Mouse (Mus musculus) bone marrow macrophage, adult 2 months (primary cell): Measurements from ENCODE around the gene Borcs6. TPM values are rescaled to one million over a fixed set of nuclear protein-coding genes. Genes with fewer than 3 reads are reported as not detected.

Experiments used
- H3K27ac ChIP-seq: 2 replicates; pipeline ENCODE4 v1.5.1; 2012; ENCODE audit warnings: low read depth, low read length; ENCODE audit not compliant: insufficient read depth
- H3K4me1 ChIP-seq: 2 replicates; pipeline ENCODE4 v1.6.1; 2012; ENCODE audit warnings: low read length; ENCODE audit not compliant: control insufficient read depth, insufficient read depth
- H3K4me3 ChIP-seq: 2 replicates; pipeline ENCODE4 v1.5.1; 2012; ENCODE audit warnings: mild to moderate bottlenecking, low read length, moderate library complexity; ENCODE audit not compliant: insufficient read depth
- CTCF ChIP-seq: IDR thresholded peaks from 2 replicates; pipeline ENCODE4 v1.5.1; 2012; ENCODE audit warnings: low read depth, mild to moderate bottlenecking, low read length, moderate library complexity
- POLR2A ChIP-seq: IDR thresholded peaks from 2 replicates; pipeline ENCODE4 v1.6.1; 2012; ENCODE audit warnings: mild to moderate bottlenecking, low read depth, low read length, borderline replicate concordance
- polyA plus RNA-seq: library from polyadenylated mRNA; stranded (reverse); fragments of >200 nt; gene quantifications from 2 replicates; pipeline ENCODE4 v1.2.4, GENCODE M21; 2012; ENCODE audit not compliant: missing spikeins, insufficient read depth, insufficient read length

The Borcs6 gene
- polyA plus RNA-seq, 1 experiment: 36.9 TPM

GRCm38 (mm10) chr11:69067601-69068000, 8.1 kb downstream of the Borcs6 start:
- TF ChIP-seq POLR2A: no peak
- no peak for TF ChIP-seq CTCF
- Histone ChIP-seq H3K4me3 (no peak overlapping the region), H3K27ac (no peak overlapping the region), H3K4me1 (peaks cover 24% of the 10 kb centered on the region)

GRCm38 (mm10) chr11:69070093-69070492, 10.6 kb downstream of the Borcs6 start:
- peak overlapping the region; percentile 55 for H3K27ac ChIP-seq
- H3K4me3 ChIP-seq: peak overlapping the region; percentile 69
- H3K4me1 ChIP-seq: peaks cover 23% of the 10 kb centered on the region
- TF ChIP-seq POLR2A (no peak), CTCF (no peak)

DNA sequence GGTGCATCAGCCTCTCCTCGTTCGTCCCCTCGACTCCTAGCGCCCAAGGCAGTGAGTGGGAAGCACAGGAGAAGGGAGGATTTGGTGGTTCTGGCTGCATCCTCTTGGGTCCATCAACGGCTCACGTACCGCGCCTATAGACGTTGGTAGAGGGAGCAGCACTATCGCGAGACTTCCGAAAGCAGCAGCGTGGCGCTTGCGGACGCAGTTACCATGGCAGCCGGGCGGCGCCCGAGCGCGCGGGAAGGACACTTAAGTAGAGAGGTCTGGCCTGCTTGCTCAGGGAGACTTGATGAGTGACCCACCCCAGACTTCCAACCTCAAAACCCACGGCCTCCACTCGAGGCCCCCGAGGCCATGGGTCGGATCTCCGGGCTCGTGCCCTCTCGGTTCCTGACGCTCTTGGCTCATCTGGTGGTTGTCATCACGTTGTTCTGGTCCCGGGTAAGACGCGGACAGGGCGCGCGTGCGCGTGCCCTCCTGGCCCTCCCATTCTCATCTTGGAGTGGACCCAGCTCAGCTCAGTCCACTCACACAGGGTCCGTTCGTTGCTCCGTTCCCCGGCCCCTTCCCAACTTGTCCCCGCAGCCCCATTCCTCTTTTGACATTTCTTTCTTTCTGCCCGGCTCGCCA, 11.2 kb downstream of the Borcs6 start, which contains the start of gene Tmem107:
Gene Tmem107 (plus strand): TSS at position 217 of the 633 bp plus-strand sequence.
- TF ChIP-seq POLR2A (no peak), CTCF (no peak)
- Histone ChIP-seq H3K4me1 (peaks cover 23% of the 10 kb centered on the region), H3K27ac (peak within 1 kb of the TSS; percentile 55), H3K4me3 (peak within 1 kb of the TSS; percentile 69)

DNA sequence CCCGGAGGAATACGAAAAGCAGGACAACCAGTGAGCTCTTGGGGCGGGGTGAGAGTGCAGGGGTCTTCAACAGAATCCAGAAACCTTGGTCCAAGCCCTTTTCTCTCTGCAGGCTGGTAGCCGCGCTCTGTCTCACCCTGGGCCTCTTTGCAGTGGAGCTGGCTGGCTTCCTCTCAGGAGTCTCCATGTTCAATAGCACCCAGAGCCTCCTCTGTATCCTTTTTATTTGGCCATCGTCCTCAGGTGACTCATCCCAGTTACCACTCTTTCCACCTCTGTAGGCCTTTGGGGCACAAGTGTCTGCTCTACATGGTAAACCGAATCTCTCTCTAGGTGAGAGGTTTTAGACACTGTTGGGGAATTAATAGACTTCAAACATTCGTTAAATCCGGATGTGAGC, 11.7 kb downstream of the Borcs6 start:
- H3K27ac ChIP-seq: 0 out of 2 replicates have a peak overlapping the region, but pooled peaks have one; percentile 3
- no peak for TF ChIP-seq POLR2A
- H3K4me1 ChIP-seq: peaks cover 23% of the 10 kb centered on the region
- H3K4me3 ChIP-seq: peak overlapping the region; percentile 69

DNA sequence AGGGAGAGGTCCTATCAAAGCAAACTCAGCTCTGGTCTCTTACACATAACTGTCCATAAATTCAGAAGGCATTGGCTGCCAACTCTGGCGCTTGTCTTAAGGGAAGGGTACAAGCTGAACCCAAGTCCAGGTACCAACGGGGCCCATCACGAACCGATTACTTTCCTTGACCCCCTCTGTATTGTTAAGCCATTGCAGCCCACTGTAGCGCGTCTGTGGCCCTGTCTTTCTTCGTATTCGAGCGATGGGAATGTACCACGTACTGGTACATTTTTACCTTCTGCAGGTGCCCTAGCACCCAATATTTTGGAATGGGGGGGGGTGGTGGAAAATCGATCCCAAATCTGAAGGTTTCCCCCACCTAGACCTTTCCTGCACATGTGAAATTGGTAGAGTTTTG, 12.7 kb downstream of the Borcs6 start:
- Histone ChIP-seq H3K4me1 (peaks cover 19% of the 10 kb centered on the region), H3K27ac (no peak overlapping the region)
- TF ChIP-seq POLR2A (no peak), CTCF (no peak)

DNA sequence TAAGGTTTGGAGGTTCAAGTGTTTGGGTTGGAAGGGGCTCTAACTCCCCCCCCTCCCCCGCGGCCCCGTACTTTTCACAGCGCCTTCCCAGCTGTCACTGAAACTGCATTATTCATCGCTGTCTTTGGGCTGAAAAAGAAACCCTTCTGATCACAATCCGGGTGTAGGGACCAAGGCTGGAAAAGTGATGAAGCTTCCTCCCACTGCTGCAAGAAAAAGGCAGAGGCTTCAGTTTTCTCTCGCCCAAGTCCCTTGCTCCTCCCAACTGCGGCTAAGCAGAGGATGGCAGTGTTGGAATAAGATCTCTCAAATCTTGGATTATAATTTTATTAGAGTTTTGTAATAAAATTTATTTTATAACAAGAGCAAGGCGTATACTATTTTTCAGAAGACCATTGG, 13.1 kb downstream of the Borcs6 start:
- Histone ChIP-seq H3K4me1 (peaks cover 21% of the 10 kb centered on the region), H3K27ac (peak overlapping the region; percentile 19; the same call in 1 of the 2 replicates), H3K4me3 (0 out of 2 replicates have a peak overlapping the region, but pooled peaks have one; percentile 4)
- TF ChIP-seq CTCF (no peak), POLR2A (no peak)

More for the DNA sequence above, 12.7 kb downstream of the Borcs6 start:
- no peak overlapping the region for H3K4me3 ChIP-seq

GRCm38 (mm10) chr11:69073065-69073888, 13.8 kb downstream of the Borcs6 start:
- Histone ChIP-seq H3K27ac (peak overlapping the region; percentile 86), H3K4me1 (peaks cover 25% of the 10 kb centered on the region), H3K4me3 (peak overlapping the region; percentile 21)
- peak; percentile 95 for TF ChIP-seq POLR2A
- TF ChIP-seq CTCF: no peak

DNA sequence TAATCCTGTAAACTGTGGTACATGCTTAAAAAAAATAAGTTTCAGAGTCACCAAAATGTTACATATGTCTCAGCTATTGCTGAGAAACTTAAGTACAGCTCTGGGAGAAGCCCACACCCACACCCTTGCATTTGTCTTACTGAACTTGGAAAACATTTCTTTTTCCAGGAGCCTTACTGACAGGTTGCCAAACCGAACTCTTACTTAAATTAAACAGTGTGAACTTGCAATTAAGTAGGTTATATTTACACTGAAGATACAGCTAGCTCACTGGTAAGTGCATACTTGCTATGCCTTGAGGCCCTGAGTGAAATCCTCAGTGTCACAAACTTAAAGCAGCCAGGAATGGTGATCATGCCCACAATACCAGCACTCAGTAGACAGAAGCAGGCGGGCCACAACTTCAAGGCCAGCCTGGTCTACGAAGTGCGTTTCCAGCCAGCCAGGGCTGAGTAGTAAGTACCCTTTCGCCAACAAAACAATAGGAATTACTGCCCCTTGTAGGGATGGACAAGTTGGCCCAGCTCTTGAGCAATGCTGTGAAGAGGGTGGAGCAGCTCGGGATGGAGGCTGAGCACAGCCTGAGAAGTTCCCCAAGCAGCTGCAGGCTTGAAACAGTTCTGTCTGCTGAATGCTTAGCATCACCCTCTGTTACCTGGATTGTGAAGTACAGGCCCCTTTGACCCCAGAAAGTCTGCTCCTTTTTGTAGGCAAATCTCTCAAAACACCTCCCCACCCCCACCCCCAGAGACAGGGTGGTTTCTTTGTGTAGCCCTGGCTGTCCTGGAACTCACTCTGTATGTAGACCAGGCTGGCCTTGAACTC, 14.6 kb downstream of the Borcs6 start:
- H3K4me1 ChIP-seq: peaks cover 31% of the 10 kb centered on the region
- 0 out of 2 replicates have a peak overlapping the region, but pooled peaks have one; percentile 1 for H3K27ac ChIP-seq
- no peak overlapping the region for H3K4me3 ChIP-seq
- TF ChIP-seq POLR2A (no peak), CTCF (no peak)

DNA sequence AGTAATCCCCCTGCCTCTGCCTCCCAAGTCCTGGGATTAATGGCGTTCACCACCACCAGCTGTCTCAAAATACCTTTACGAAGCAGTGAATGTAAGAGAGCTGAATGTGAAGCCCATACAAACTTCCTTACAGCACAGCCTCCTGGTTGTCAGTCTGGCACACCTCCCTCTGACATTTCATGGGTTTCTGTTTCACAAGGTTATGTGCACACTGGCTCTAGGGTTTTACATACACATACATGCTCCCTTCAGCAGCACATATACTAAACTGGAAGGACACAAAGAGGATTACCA, 15.2 kb downstream of the Borcs6 start:
- TF ChIP-seq CTCF (no peak), POLR2A (no peak)
- H3K4me3 ChIP-seq: no peak overlapping the region
- peaks cover 34% of the 10 kb centered on the region for H3K4me1 ChIP-seq
- no peak overlapping the region for H3K27ac ChIP-seq
